Mouse (Mus musculus): ENCODE data around the gene BC048679.

DNA sequence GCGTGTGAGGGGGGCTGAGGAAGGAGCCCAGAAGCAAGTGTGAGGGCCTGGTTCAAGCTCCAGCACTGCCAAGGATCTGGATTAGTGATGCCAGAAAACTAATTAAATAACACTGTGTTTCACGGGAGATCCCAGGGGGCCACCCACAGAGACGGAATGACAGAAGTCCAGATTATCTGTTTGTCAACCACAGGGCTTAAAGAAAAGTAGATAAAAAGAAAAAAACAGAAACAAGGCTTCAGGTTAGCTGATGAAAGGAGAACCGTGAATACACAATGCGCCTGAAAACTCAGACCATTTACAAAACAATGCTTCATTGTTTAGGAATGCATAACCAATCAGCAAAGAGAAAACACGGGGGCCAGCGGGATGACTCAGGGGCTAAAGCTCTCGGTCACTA, 17.3 kb downstream of the BC048679 start:
- TF ChIP-seq CTCF (IDR thresholded peaks at IDR 0.05; ENCODE audit: borderline replicate concordance, insufficient read depth, low read depth, low read length) (no peak), POLR2A (IDR thresholded peaks at IDR 0.05; ENCODE audit: borderline replicate concordance, insufficient read depth, low read length) (no peak)

Data from cerebellum, adult 2 months (tissue).